Mouse (Mus musculus) gastrocnemius, adult 8-10 months (tissue): ENCODE measurements at regions not wholly inside any gene's neighbourhood (a gene's known extent, or its start where the extent isn't known, plus 50 kb on each side); places are given as distances from the start of the nearest gene placed in this dataset.
A peak's percentile ranks its signal among the peaks of the same experiment; 100 is the strongest.

Experiments
- DNase-seq, 2 experiments: peaks; one replicate each; pipeline ENCODE4 v3.0.0; 2022; ENCODE audit warnings: low spot score in 2 of 2

DNA sequence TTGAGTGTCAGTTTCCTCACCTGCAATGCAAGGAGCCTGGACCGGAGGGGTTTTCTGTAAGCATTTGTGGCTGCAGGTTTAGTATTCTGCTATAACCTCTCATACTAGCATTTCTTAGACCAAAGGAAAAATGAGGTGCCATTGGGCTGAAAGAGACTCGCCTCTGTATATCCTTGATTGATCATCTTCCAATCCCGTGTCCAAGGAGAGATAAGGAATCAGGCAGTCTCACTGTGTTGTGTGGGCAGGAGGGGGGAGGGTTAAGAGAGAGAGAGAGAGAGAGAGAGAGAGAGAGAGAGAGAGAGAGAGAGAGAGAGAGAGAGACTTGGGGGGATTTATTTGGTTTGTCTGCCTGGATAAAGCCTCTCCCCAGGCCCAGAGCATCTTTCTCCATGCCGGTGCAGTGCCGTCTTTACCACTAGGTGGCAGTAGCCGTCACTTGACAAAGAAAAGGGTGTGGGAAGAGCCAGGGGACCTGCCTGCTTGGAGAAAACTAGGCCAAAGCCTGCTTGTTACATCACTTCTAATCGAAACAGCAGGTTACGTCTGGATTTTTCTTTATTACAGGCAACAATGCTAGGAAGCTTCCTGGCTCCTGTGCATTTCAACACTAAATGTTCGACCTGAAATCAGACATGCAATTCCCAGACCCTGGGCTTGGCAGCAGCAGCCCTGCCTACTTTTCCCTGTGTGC is 56.1 kb upstream of the Ces5a start:
- DNase-seq, result peak; percentile 63 to 70

DNA sequence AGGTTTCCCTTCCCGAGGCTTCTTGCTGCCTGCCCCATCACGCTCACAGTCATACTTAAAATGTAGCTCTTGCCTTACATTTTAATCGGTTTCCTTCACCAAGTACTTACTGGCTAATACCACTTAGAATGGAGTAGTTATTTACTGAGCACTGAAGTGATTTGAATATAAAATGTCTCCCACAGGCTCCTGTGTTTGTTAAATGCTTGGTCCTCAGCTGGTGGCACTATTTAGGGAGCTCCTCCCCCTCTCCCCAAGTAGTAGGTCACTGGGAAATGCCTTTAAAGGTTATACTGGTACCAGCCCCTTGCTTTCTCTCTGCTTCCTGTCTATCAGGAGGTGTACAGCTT is 56.6 kb upstream of the Ces5a start:
- no peak for DNase-seq

DNA sequence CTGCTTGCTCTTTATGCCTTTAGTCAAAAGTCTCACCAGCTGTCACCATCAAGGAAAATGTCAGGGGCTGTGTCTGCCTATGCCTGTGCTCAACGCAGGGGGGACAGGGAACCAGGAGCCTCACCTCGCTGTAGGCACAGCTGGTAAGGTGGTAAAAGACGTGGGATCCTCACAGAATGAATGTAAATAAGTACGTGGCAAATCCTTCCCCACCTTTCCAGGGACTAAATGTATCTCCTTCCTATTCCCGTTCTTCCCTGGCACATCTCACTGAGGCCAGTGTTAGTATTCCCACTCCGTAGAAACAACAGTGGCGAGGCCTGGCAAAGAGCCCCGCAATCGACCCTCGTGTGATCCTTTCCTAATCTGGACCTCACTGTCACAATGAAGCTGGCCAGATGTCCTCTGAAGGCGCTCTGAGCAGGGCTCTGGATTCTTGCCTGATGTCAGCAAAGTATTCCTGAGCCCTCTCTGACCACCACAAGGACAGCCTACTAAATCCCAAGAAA is 63.0 kb upstream of the Ces5a start:
- no peak for DNase-seq

DNA sequence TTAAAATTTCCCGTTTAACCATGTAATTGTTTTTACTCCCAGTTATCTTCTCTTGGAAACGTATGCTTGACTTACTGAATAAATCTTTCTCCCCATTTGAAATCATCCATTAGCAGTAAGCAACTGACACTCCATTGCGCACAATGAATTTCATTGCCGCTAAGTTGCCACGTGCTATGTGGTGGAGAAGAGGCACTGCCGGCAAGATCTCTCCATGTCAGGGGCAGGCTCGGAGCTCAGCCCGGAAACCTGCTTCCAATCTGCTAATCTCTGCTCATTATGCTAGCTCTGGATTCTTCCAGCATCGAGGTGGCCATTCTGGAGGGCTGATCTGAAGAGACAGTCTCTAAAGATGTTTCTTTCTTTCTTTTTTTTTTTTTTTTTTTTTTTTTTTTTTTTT is 63.7 kb upstream of the Ces5a start:
- no peak for DNase-seq

GRCm38 (mm10) chr8:93599776-93600175 is 64.1 kb upstream of the Ces5a start:
- DNase-seq, result peak; percentile 52 to 58

DNA sequence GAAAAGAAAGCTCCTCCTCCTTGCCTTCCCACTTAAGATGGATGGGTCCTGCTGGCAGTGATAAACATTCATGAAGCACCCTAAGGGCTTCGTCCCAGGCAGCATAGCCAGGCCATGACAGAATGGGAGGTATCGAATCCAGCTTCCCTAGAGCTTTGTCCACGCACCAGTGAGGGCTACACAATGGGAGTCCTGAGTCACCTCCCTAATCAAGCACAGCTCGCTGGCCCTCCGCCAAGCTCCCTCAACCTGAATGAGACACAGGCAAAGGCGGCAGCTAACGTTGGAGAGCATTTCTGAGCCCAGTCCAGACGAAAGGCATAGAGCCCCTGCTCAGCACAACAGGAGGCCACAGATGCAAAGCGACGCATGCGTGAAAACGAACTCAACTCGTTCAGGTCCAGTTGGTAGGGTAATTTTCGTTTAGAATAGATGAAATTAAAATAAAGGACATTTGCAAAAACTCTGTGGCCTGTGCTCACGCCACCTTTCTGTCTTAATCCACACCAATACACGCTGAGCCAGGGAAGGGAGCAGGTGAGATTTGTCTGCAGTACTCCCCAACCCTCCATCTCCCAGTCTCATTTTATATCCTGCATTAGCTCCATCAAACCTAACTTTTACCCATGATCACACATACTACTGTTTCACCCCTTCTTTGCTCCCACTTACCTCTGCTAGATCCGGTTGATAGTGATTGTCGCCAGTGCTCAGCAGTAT is 91.3 kb upstream of the Ces5a start:
- peak in 1 of 2 experiments; percentile 4 for DNase-seq

GRCm38 (mm10) chr8:93627626-93628025 is 92.0 kb upstream of the Ces5a start:
- DNase-seq, result no peak

DNA sequence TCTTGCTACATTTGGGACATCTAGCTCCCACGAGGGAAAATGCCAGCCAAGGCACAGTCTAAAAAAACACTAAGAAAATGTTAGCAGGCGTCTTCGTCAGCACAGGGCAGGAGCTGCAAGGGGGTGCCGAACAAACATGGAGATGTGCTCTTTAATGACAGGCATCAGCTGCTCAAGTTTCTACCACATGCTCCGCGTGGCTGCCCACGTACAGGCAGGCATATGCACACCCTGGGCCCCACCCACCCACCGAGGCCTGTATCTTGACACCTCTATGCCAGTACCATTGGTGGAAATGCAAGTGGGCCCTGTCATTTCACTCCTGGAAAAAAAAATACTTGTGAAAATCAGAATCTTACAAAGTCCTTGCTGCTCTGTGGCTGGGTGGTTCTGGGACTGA is 97.3 kb upstream of the Ces5a start:
- DNase-seq, result no peak

DNA sequence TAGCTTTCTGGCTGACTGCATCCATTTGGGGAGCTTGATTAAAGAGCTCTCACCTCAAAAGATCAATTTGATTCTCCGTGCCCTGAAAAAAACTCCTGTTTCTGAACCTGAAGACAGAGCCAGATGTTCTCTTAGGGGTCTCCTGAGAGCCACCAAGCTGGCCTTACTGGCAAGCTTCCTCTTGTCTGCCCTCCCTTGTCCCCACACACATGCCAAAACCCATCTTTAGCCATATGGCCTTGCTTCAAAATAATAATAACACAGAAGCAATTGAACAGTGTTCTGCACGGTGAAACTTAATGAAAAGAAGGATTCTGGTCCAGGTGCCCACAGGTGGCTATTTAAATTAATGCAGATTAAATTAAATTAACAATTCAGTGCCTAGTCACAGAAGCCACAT is 107.1 kb upstream of the Ces5a start:
- no peak for DNase-seq

GRCm38 (mm10) chr8:93643471-93644215 is 108.0 kb upstream of the Ces5a start:
- no peak for DNase-seq

GRCm38 (mm10) chr8:93653421-93653820 is 117.8 kb upstream of the Ces5a start:
- no peak for DNase-seq

DNA sequence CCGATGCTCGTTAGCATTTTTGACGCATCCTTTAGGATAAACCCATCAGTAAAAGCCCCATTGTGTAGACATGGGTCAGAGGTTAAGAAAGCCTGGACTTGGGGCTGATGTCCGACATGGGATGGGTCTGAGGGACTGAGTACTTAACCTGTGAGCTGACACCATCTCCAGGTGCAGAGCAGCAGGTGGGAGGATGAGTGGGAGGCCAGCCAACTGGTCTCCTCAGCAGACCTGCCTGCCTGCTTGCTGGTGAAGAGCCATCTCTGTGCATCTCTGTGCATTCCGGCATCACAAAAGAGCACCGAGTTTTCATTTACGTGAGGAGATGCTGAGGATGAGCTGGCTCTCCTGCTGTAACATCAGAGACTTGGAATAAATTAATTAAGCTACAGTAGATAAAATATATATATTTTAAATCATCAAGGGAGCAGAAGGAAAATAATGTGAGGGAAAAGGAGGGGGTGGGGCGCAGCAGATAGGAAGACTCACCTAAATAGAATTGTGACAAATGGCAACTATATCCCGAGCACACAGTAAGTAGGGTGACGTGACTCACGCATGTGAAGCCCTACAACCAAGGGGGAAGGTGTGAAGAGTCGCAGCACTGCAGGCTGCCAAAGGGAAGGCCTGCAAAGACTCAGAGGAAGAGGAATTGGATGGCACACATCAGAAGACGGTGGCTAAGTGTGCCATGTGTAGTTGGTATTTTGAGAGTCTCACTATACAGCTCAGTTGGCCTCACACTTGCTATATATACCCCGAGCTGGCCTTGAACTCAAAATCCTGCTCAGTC is 118.5 kb upstream of the Ces5a start:
- DNase-seq, result no peak

DNA sequence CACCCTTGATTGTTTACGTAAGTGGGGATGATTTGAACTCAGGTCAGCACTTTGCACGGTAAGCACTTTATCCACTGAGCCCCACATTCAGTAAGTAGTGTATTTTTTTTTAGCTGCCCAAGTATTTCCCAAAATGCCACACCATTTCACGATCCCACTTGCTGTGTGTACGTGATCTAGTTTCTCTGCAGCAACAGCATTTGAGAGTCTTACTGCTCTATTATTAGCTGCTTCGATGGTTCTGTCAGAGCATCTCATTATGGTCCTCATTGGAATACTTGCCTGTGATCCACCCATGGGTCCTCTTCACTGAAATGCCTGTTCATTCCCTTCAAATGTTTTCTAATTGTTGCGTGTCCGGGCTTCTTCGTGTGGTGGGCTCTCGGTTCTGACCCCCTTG is 120.1 kb upstream of the Ces5a start:
- no peak for DNase-seq

DNA sequence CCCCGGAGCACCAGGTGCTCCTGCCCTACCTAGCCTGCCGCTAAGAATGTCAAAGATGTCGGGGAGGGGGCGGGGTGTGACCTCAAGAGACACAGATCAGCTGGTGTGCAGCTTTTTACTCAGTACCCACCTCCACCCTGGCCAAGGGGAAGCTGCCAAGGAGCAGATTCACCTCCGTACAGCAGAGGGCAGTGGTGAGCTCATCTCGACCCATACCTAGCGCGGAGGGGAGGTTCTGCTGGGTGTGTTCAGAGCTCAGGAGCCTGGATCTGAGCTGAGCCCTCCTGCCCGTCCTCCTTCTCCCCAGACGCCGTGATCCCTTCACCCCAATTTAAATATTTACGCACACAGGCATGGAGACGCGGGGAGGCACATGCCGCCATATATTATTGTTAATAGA is 126.1 kb upstream of the Ces5a start:
- peak; percentile 43 to 53 for DNase-seq

- no peak for DNase-seq
Measured at GRCm38 (mm10) chr8:93662219-93662618, 126.6 kb upstream of the Ces5a start.

GRCm38 (mm10) chr8:93663851-93664250 is 128.2 kb upstream of the Ces5a start:
- DNase-seq, result peak; percentile 33 to 51

- no peak for DNase-seq
Measured at GRCm38 (mm10) chr8:93668306-93668705, 132.7 kb upstream of the Ces5a start.

GRCm38 (mm10) chr8:93674721-93675120 is 135.0 kb upstream of the Gnao1 start:
- no peak for DNase-seq

GRCm38 (mm10) chr8:93683773-93684391 is 125.9 kb upstream of the Gnao1 start:
- DNase-seq, result no peak

- DNase-seq, result no peak
Measured at GRCm38 (mm10) chr8:93684392-93684791, 125.4 kb upstream of the Gnao1 start.

DNA sequence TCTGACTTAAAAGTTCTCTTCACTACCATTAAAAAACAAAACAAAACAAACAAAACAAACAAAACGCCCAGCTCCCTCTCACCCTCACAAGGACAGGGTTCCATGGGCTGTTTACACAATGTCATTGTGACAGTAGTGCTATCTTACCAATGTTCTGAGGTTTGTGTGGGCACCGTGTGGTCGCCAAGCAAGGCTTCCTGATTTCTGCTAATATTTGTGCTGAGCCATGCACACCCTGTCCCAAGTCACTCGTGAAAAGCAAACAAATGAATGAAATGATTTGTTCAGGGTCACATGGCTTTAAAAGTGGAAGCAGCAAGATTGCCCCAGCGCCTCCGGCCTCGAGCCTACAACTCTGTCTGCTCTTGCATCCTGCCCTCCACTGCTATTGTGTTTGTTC is 120.9 kb upstream of the Gnao1 start:
- no peak for DNase-seq
